Mouse (Mus musculus): ENCODE measurements around the gene Ptcd1. TPM values are rescaled to one million over a fixed set of nuclear protein-coding genes. Genes with fewer than 3 reads are reported as not detected.

The Ptcd1 gene
- total and polyA plus RNA-seq, 3 experiments: 21.0 to 22.3 TPM; not detected in 1

GRCm38 (mm10) chr5:145164710-145165109, 2.2 kb downstream of the Ptcd1 start:
- Histone ChIP-seq H3K9ac (ENCODE audit: control insufficient read depth, low read depth, low read length, poor library complexity, severe bottlenecking) (no peak overlapping the region), H3K27me3 (ENCODE audit: control insufficient read depth in 1 of 2, insufficient read depth in 2 of 2, low read length in 2 of 2) (no peaks in the 10 kb centered on the region), H3K36me3 (ENCODE audit: control insufficient read depth in 1 of 2, insufficient read depth in 2 of 2, low read length in 2 of 2) (peaks cover 2 to 9% of the 10 kb centered on the region in 2 experiments), H3K27ac (ENCODE audit: control insufficient read depth, low read depth, low read length) (no peak overlapping the region), H3K4me1 (ENCODE audit: control insufficient read depth in 1 of 2, insufficient read depth in 2 of 2, low read length in 2 of 2) (peaks cover 0 to 10% of the 10 kb centered on the region in 2 experiments; a peak in 3 of 4 replicates), H3K79me2 (ENCODE audit: control insufficient read depth, insufficient read depth, low read length, poor library complexity) (peaks cover 31% of the 10 kb centered on the region), H3K4me3 (ENCODE audit: control insufficient read depth in 1 of 2, insufficient read depth in 1 of 2, low read depth in 2 of 2, low read length in 2 of 2) (no peak overlapping the region), H3K9me3 (replicated peaks; ENCODE audit: insufficient read depth, low read length) (no peaks in the 10 kb centered on the region)
- no peak for TF ChIP-seq RAD21 (IDR thresholded peaks at IDR 0.05; ENCODE audit: low read depth, low read length)
- no peak for TF ChIP-seq JUND (IDR thresholded peaks at IDR 0.05; ENCODE audit: low read depth, low read length)
- TF ChIP-seq POLR2AphosphoS5 (IDR thresholded peaks at IDR 0.05; ENCODE audit: borderline replicate concordance, low read depth, low read length): no peak
- TF ChIP-seq RCOR1 (IDR thresholded peaks at IDR 0.05; ENCODE audit: low read depth, low read length): no peak
- TF ChIP-seq MYC (IDR thresholded peaks at IDR 0.05; ENCODE audit: low read depth, low read length): no peak
- TF ChIP-seq ZC3H11A (IDR thresholded peaks at IDR 0.05; ENCODE audit: low read depth, low read length): no peak
- TF ChIP-seq MAZ (IDR thresholded peaks at IDR 0.05; ENCODE audit: low read depth, low read length): no peak
- no peak for TF ChIP-seq TCF12 (IDR thresholded peaks at IDR 0.05; ENCODE audit: low read depth, low read length)
- TF ChIP-seq TBP (IDR thresholded peaks at IDR 0.05; ENCODE audit: low read depth, low read length): no peak
- no peak for TF ChIP-seq MEF2A (IDR thresholded peaks at IDR 0.05; ENCODE audit: extremely low read depth, insufficient replicate concordance, low read depth, low read length, poor library complexity, severe bottlenecking)
- no peak for TF ChIP-seq KAT2A (conservative IDR thresholded peaks at IDR 0.05; ENCODE audit: low read depth, low read length)
- TF ChIP-seq USF1 (IDR thresholded peaks at IDR 0.05; ENCODE audit: low read depth, low read length): no peak
- no peak for TF ChIP-seq ELF1 (IDR thresholded peaks at IDR 0.05; ENCODE audit: low read depth, low read length)
- no peak for TF ChIP-seq ZNF384 (IDR thresholded peaks at IDR 0.05; ENCODE audit: low read depth, low read length)
- TF ChIP-seq ETS1 (IDR thresholded peaks at IDR 0.05; ENCODE audit: low read depth, low read length): no peak
- no peak for TF ChIP-seq MAX (IDR thresholded peaks at IDR 0.05; ENCODE audit: low read length)
- no peak for DNase-seq (ENCODE audit: low read depth, low spot score)

- H3K36me3 ChIP-seq (ENCODE audit: control insufficient read depth in 1 of 2, insufficient read depth in 2 of 2, low read length in 2 of 2): peaks cover 4% of the 10 kb centered on the region in 2 experiments; a peak in 3 of 4 replicates
- H3K27me3 ChIP-seq (ENCODE audit: control insufficient read depth in 1 of 2, insufficient read depth in 2 of 2, low read length in 2 of 2): no peaks in the 10 kb centered on the region
- TF ChIP-seq ZKSCAN1 (IDR thresholded peaks at IDR 0.05; ENCODE audit: low read depth, low read length): no peak
- no peak for TF ChIP-seq NELFE (IDR thresholded peaks at IDR 0.05; ENCODE audit: low read depth, low read length)
Measured at GRCm38 (mm10) chr5:145161361-145161760, 5.5 kb downstream of the Ptcd1 start.

More at GRCm38 (mm10) chr5:145161361-145161760, 5.5 kb downstream of the Ptcd1 start:
- H3K9ac ChIP-seq (ENCODE audit: control insufficient read depth, low read depth, low read length, poor library complexity, severe bottlenecking): no peak overlapping the region
- DNase-seq (ENCODE audit: low read depth, low spot score): no peak
- peaks cover 5% of the 10 kb centered on the region for H3K79me2 ChIP-seq (ENCODE audit: control insufficient read depth, insufficient read depth, low read length, poor library complexity)
- peaks cover 0 to 4% of the 10 kb centered on the region in 2 experiments; a peak in 3 of 4 replicates for H3K4me1 ChIP-seq (ENCODE audit: control insufficient read depth in 1 of 2, insufficient read depth in 2 of 2, low read length in 2 of 2)
- no peak overlapping the region for H3K4me3 ChIP-seq (ENCODE audit: control insufficient read depth in 1 of 2, insufficient read depth in 1 of 2, low read depth in 2 of 2, low read length in 2 of 2)
- H3K9me3 ChIP-seq (replicated peaks; ENCODE audit: insufficient read depth, low read length): no peaks in the 10 kb centered on the region
- no peak overlapping the region for H3K27ac ChIP-seq (ENCODE audit: control insufficient read depth, low read depth, low read length)

All from MEL (cell line).